Mouse (Mus musculus) CD4-positive, CD25-positive, alpha-beta regulatory T cell, adult 2 months (primary cell): ENCODE results near the gene Spsb1.

ENCODE experiments used
- DNase-seq: peaks from one replicate; pipeline ENCODE4 v3.0.0-alpha.2; 2012; ENCODE audit warnings: low read depth, low spot score

Spsb1 gene

DNA sequence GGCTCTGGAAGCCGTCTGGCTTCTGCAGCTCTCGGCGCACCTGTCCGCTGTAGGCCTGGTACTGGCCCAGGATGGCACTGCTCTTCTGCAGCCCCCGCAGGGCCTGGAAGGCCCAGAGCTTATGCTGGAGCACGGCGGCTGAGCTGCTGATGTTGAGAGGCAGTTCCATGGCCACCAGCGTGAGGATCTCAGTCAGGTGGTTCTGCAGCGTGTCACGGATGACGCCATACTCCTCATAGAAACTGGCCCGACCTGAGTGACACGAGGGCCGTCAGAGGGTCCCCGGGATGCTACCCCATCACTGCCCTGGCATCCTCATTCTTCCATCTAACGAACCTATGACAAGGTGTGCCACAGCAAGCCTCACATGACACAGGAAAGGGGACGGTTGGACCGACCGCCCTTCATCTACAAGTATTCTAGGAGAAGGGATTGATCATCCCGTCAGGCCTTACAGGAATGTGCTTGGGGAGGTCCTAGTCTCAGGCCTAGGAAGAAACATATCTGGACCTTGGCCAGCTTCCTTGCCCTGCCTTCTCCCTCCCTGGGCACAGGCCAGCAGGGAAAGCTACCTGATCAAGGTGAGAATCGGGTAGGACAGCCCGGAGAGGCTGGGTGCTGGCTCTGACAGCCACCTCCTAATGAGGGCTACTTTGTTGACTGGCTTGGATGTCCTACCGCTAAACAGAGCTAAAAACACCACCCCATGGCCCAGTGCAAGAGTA lies 29.2 kb upstream of the Spsb1 start:
- DNase-seq, result no peak

- DNase-seq, result no peak
Measured at GRCm38 (mm10) chr4:149982154-149982553, 27.3 kb upstream of the Spsb1 start.

DNA sequence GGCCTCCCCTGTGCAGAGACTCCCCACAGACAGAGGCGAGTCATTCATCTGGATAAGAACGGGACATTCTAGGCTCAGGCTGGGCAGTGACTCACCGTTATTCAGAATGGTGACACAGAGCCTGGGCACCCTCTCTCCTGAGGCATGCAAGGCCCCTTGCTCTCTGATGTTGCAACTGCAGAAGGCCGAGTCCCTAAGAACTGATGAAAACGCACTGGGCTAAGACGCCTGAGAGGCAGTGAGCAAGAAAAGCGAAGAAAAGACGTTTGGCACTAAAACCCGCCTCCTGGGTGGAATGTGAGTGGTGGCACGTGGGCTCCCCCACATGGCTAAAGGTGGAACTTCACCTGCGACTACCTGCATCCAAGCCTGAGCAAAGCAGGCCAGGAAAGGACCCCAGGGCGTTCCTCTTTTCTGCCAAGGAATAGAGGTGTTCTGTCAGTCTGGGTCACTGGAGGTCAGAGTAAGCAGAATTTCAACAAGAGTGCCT lies 25.0 kb upstream of the Spsb1 start:
- DNase-seq, result peak; percentile 89

DNA sequence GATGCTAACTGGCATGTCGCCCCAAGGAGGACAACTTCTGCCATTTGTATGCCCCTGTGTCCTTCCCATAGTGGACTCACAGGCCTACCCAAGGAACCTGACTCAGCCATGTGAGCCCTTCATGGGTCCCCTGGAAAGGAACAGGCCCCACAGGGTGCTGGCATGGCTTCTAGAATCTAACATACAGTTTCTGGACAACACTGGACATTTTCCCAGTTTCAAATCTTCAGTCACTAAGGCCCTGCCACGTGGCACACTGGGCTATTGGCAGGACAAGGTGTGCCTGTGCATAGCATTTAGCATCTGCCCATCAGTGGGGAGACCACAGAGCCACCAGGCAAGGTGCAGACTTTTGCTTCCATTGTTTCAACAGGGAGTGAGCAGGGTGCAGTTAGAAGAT lies 24.0 kb upstream of the Spsb1 start:
- no peak for DNase-seq

- no peak for DNase-seq
Measured at GRCm38 (mm10) chr4:149977801-149978544, 23.1 kb upstream of the Spsb1 start.

DNA sequence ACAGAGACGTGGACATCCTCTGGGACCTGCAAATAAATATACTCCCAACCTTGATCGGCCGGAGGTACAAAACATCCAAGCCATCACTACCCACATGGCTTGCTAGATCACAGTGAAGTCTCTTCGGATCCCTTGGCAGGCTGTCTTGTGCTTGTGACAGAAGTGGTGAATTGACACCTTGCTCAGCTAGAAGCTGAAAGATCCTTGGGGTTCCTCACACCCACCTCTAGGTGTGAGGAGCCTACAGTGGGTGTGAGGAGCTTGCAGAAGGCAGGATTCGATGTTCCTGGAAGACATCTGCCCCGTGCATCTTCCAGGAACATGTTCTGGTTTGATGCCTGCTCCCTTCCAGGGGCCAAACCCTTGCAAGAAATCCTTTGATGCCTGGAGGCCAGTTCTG lies 22.3 kb upstream of the Spsb1 start:
- DNase-seq, result no peak

GRCm38 (mm10) chr4:149975730-149976254 lies 20.9 kb upstream of the Spsb1 start:
- DNase-seq, result no peak

- no peak for DNase-seq
Measured at GRCm38 (mm10) chr4:149975291-149975690, 20.4 kb upstream of the Spsb1 start.

DNA sequence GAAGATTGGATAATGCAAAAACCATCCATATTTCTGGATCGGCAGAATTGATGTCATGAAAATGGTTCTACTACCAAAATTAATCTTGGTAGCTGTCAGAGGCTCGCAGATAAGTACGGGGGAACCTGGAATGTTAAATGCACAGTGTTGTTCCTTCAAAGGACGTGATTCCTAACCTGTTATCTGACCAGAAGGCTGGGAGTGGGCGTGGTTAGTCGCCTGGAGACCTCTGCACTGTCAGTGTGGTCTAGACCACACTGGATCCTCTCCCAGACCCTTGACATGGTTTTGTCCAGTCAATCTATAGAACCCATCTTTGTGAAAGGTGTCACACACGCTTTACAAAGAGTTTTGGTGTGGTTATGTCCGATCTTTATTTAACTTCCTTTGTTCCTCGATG lies 16.6 kb upstream of the Spsb1 start:
- no peak for DNase-seq

GRCm38 (mm10) chr4:149968526-149968925 lies 13.7 kb upstream of the Spsb1 start:
- no peak for DNase-seq

DNA sequence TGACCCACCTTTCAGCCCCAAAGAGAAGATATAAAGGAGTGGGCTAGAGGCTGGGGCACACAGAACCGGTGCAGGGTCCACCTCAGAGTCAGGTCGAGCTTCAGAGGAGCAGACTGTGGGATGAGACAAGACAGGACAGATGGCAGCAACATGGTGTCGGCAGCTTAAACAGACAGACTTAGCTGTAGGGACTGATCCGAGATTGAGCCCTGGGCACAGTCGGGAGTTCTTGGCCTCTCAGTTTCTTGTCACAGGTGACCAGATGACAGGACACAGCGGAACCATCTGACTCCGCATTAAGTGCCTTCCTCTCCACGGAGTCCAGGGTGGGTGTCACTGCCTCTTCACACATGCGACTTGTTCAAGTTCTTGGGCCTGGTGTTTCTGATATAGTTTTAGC lies 12.1 kb upstream of the Spsb1 start:
- DNase-seq, result no peak

DNA sequence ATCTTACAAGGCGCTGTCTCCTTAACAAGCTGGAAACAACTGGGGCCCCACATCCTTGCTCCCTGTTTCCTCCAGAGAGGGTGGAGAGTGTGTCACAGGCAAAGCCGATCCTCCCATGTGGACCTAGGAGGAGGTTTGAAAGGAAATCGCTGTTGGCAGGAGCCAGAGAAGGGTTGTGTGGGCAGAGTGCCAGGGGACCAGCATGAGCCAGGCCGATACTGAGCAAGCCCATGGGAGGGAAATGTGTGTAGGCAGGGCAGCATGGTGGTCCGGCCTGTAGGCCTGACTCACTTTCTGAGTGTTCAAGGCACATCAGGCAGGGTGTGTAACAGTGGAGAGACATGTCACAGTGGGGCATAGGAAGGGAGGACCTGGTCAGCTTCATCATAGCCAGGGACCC lies 11.4 kb upstream of the Spsb1 start:
- no peak for DNase-seq

DNA sequence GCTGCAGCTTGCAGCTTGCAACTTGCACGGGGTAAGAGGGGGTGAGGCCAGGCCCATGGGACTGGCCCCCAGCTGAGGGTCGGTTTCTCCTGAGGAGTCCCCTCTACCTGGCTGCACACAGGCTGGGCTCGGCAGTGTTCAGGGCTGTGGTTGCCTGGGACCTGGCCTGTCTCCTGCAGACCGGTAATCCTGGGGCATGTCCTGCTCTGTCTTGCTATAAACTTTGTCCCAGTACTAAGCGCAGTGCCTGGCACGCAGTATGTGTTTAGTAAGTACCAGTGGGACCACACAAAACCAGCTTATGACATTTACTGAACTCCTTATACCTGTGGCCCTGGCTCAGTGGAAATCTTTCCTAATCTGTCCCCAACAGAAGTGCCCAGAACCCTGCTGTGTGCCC lies 10.8 kb upstream of the Spsb1 start:
- DNase-seq, result no peak

DNA sequence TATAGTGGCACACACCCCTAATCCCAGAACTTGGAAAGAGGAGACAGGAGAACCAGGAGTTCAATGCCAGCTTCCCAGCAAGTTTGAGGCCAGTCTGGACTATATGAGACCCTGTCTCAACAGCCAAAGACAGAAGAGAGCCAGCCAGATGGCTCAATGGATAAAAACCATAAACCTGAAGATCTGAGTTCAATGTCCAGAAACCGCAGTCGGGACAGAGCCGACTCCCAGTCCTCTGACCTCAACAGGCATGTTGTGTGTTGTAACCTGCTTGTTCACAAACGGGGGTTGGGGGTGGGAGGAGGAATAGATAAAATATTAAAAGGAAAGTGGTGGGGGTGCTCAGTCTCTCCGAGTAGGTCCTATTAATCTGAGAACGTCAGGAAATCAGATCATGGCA lies 10.4 kb upstream of the Spsb1 start:
- no peak for DNase-seq

DNA sequence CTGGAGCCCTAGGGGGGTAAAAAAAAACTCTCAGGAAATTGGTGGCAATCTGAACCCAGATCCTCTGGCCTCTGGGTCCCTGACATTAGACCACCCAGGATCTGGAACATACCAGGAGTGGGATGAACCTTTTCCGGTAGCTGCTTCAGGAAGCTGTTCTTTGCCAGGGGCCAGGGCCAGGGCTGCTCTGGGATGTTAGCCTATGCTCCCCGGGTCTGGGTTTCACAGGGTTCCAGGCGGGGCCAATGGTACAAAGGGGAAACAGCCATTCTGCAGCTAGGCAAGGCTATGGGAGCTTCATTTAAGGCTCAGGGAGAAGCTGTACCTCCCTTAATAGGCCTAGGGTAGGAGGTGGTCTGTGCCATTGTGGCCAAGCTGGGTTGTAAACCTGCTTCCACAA lies 9.9 kb upstream of the Spsb1 start:
- DNase-seq, result no peak

DNA sequence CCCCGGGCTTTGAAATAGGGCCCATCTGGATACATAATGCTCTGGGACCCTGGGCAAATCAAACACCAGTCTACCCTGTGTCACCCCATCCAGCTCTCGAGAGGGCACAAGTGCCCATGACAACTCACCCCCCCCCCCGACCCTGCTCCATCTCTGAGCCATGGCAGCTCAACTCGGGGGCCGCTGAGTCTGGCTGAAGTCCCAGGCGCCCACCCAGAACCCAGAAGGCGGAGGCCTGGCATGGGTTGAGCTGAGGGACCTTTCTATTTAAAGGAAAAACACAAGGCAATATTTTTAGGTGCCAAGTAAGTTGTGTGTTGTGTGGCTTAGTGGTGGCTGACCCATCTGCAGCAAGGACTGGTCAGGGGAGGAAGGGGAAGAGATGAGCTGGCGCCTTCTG lies 9.4 kb upstream of the Spsb1 start:
- no peak for DNase-seq

GRCm38 (mm10) chr4:149960391-149960790 lies 5.5 kb upstream of the Spsb1 start:
- DNase-seq, result no peak

DNA sequence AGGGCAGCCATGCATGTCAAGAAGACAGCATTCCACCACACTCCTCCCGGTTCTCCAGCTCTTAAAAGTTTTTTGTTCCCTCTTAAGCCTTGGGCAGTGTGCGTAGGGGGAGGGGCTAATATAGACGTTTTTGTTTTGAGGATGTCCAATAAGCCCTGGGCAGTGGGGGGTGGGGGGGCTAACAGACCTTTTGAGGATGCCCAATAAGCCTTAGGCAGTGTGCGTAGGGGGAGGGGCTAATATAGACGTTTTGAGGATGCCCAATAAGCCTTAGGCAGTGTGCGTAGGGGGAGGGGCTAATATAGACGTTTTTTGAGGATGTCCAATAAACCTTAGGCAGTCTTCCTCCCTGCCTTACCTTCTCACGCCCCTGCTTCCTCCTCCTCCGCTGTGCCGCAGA lies 5.0 kb upstream of the Spsb1 start:
- DNase-seq, result no peak

GRCm38 (mm10) chr4:149958566-149958965 lies 3.7 kb upstream of the Spsb1 start:
- peak; percentile 89 for DNase-seq

GRCm38 (mm10) chr4:149956048-149956447 lies 1.2 kb upstream of the Spsb1 start:
- DNase-seq, result peak; percentile 22

DNA sequence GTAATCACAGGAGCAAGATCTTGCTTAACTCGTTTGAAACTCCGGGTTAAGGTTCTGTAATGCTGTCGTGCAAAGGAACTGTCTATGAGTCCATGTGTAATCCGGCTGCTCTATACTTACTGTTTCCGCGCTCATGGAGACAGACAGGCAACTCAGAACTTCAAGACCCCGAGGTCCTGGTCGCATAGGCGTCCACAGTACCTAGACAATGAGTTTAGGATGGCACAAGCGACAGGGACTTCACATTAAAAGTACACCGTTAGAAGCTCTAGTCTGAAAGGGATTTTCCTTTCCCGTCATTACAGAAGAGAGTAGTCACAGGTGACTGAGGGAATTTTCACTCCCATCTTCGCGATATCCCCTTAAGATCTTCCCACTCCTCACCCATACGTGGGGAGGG lies 788 bp upstream of the Spsb1 start:
- peak; percentile 41 for DNase-seq

GRCm38 (mm10) chr4:149953621-149954481 lies 992 bp downstream of the Spsb1 start:
- peak; percentile 58 for DNase-seq
